Mouse (Mus musculus) stomach, embryonic 15.5 days (tissue): Measurements from ENCODE around the gene Sik2. TPM values are rescaled to one million over a fixed set of nuclear protein-coding genes. Genes with fewer than 3 reads are reported as not detected.

Experiments
- ATAC-seq: fragments of 200-750 bp; cut with Nextera tagmentation; 2 replicates; pipeline ENCODE4 v1.8.0; 2017; ENCODE audit warnings: low read depth, moderate number of reproducible peaks, moderate TSS enrichment; ENCODE audit not compliant: insufficient read depth, low FRiP score
- H3K27ac ChIP-seq: fragments of 300-500 bp; sonication (generic); 2 replicates; pipeline ENCODE4 v1.5.1; 2015; ENCODE audit warnings: mild to moderate bottlenecking, inconsistent platforms
- H3K27me3 ChIP-seq: fragments of 300-500 bp; sonication (generic); replicated peaks from 2 replicates; pipeline ENCODE4 v1.6.1; 2015; ENCODE audit warnings: inconsistent platforms
- H3K36me3 ChIP-seq: fragments of 300-500 bp; sonication (generic); 2 replicates; pipeline ENCODE4 v1.6.1; 2015; ENCODE audit warnings: inconsistent platforms
- H3K4me1 ChIP-seq: fragments of 300-500 bp; sonication (generic); 2 replicates; pipeline ENCODE4 v1.6.1; 2015; ENCODE audit warnings: inconsistent platforms
- H3K4me2 ChIP-seq: fragments of 300-500 bp; sonication (generic); 2 replicates; pipeline ENCODE4 v1.6.1; 2015; ENCODE audit warnings: mild to moderate bottlenecking, inconsistent platforms
- H3K4me3 ChIP-seq: fragments of 300-500 bp; sonication (generic); replicated peaks from 2 replicates; pipeline ENCODE4 v1.5.1; 2015; ENCODE audit warnings: inconsistent platforms
- H3K9ac ChIP-seq: fragments of 300-500 bp; sonication (generic); 2 replicates; pipeline ENCODE4 v1.6.1; 2015; ENCODE audit warnings: inconsistent platforms
- H3K9me3 ChIP-seq: fragments of 300-500 bp; sonication (generic); 2 replicates; pipeline ENCODE4 v1.6.1; 2016; ENCODE audit warnings: inconsistent platforms
- WGBS: fragments of 180-500 bp; shearing (Covaris S2); methylation state at CpG from one replicate; pipeline ENCODE4 v1.1.7; 2015; 5-methylcytosine and 5-hydroxymethylcytosine counted together
- polyA plus RNA-seq: library from polyadenylated mRNA; unstranded; fragments of >200 nt; fragmentation: Nextera tagmentation; extraction: Ambion mirVana; gene quantifications from 2 replicates; pipeline ENCODE4 v1.2.1, GENCODE M21; 2015

The Sik2 gene
- polyA plus RNA-seq, 1 experiment from 2014 or later = 18.9 TPM

DNA sequence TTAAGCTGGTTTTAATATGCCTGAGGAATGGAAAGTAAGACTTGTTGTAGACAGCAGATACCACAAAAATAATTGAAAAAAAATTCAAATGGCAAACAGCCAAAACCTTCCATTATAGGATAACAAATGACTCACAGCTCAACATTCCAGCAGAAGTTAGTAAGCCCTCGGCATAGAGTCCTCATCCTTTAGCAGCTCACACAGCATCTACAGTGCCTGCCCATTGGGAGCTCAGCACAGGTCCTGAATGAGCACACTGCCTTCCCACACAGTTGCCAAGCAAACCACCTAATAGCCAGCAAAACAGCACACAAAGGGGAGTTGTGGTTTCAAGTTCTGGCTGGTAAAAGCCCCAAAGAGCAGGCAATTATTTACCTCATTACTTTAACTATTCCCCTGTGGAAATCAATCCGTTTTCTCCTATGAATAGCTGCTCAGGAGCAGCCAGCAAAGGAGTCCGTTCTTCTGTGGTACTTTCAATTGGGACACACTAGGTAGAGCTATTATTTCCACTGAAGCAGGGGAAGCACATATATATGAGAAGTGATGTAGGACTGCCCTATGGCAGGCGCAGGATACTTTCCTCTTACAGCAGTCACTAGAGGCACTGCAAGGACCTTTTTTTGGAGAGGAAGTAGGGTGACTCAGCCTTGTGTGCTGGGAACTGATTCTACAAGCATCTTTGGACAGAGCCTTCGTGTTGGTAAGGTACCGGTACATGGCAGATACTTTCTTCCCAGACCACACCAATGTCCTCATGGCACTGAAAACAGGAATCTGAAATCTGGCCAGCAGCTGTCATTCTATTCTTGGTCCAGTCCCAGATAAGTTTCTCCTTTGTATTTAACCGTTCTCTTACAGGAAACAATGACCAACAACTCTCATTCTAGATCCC lies 108.6 kb downstream of the Sik2 start:
- Histone ChIP-seq H3K4me2 (no peak overlapping the region), H3K27ac (no peak overlapping the region), H3K27me3 (no peaks in the 10 kb centered on the region), H3K9me3 (no peaks in the 10 kb centered on the region), H3K4me1 (no peaks in the 10 kb centered on the region), H3K36me3 (peaks cover 18% of the 10 kb centered on the region), H3K9ac (no peak overlapping the region), H3K4me3 (no peak overlapping the region)
- WGBS = 65% methylated on average over 7 of the region's 7 CpGs
- no peak for ATAC-seq

DNA sequence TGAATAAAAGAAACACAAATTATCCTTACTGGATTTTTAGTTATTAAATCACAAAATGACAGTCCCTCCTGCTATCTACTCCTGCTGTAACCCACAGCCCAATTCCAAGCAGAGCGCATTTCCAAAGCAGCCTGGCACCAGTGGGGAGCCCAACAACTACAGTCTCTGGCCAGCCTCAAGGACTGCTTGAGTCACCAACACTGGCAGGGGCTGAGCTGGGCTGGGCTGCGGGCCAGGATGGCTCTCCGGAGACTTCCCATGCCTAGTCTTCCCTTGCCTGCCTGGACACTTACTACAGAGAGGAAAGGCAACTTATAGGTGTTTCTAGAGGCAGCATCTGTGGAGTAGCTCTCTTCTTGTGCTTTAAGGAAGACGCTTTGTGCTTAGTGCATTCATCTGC lies 115.2 kb downstream of the Sik2 start:
- Histone ChIP-seq H3K4me1 (no peaks in the 10 kb centered on the region), H3K4me2 (no peak overlapping the region), H3K36me3 (peaks cover 25% of the 10 kb centered on the region), H3K4me3 (no peak overlapping the region), H3K27ac (no peak overlapping the region), H3K27me3 (no peaks in the 10 kb centered on the region), H3K9ac (no peak overlapping the region), H3K9me3 (no peaks in the 10 kb centered on the region)
- 89% methylated on average over 4 of the region's 4 CpGs for WGBS
- ATAC-seq = no peak

DNA sequence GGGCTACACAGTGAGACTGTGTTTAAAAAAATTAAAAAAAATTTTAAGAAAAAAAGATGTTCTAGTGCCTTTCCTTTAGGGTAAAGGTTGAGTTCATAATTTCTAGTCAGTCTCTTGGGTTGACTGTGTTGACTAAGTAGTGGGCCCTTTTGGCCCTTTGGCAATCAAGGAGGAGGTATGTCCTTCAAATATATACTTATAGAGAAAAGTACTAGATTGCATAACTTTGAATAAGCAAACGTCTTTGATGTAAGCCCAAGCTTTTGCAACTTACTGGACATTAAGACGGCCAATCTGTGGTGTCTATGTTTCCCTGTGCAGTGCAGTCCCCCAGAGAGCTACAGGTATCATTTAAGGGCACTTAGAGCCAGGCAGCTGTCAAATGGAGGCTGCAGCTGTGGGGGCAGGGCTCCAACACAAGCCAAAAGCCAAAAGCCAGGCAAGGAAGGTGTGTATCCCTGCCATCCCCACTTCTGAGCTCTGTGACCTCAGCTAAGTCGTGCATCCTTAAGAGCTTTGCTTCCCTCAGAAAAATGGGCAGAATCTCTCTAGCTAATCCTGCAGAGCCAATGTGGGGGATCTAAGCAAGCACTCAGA lies 118.3 kb downstream of the Sik2 start:
- WGBS = 82% methylated on average over 3 of the region's 3 CpGs

DNA sequence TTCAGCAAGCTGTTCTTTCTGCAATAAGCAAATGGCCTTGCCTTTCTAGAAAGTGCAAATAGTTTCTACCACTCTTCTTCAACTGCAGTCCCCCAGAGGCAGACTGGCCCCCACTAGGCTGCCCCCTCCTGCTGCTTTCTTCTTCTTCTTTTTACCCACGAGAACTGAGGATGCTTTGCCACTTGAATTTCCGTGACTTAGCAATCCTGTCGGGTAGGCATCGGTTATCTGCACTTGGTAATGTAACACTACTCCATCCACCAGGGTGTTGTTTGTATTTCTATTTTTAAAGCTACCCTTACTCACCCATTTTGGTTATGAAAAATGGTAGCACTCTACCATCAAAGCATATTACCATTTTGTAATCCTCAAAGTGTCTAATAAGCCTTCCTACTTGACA lies 118.9 kb downstream of the Sik2 start:
- ATAC-seq = no peak
- H3K9ac ChIP-seq = no peak overlapping the region
- no peaks in the 10 kb centered on the region for H3K27me3 ChIP-seq
- H3K4me3 ChIP-seq = no peak overlapping the region
- 81% methylated on average over 4 of the region's 4 CpGs for WGBS
- H3K4me2 ChIP-seq = no peak overlapping the region
- 0 out of 2 replicates have a peak, but pooled peaks cover 6% of the 10 kb centered on the region for H3K36me3 ChIP-seq
- no peak overlapping the region for H3K27ac ChIP-seq
- peaks cover 21% of the 10 kb centered on the region; the same call in 1 of the 2 replicates for H3K4me1 ChIP-seq
- H3K9me3 ChIP-seq = no peaks in the 10 kb centered on the region

More for the DNA sequence above, 118.3 kb downstream of the Sik2 start:
- Histone ChIP-seq H3K4me1 (peaks cover 15% of the 10 kb centered on the region; the same call in 1 of the 2 replicates), H3K27ac (no peak overlapping the region), H3K9ac (no peak overlapping the region), H3K36me3 (0 out of 2 replicates have a peak, but pooled peaks cover 9% of the 10 kb centered on the region), H3K4me2 (no peak overlapping the region), H3K27me3 (no peaks in the 10 kb centered on the region), H3K4me3 (no peak overlapping the region), H3K9me3 (no peaks in the 10 kb centered on the region)
- ATAC-seq = no peak

DNA sequence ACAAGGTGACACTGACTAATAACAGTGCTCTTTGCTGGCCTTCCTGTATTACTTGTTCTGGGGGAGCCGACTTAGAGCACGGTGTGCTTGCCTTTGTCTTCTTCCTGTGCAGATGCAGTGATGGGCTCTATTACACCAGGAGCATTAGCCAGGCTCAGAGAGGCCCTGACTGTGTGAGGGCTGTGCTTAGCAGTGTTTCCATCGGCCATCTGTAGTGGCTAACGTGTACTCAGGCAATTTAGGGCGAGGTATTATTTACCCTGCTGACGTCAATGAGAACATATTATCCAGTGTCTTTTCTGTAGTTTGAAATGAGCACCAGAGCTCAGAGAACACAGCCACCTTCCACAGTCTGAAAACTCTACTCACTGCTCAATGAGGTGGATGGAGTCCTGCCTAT lies 119.7 kb downstream of the Sik2 start:
- no peak for ATAC-seq
- Histone ChIP-seq H3K4me3 (no peak overlapping the region), H3K4me2 (no peak overlapping the region), H3K9ac (no peak overlapping the region), H3K27me3 (no peaks in the 10 kb centered on the region), H3K9me3 (no peaks in the 10 kb centered on the region), H3K27ac (no peak overlapping the region), H3K4me1 (peaks cover 28% of the 10 kb centered on the region; the same call in 1 of the 2 replicates), H3K36me3 (no peaks in the 10 kb centered on the region)
- 51% methylated on average over 6 of the region's 6 CpGs for WGBS

DNA sequence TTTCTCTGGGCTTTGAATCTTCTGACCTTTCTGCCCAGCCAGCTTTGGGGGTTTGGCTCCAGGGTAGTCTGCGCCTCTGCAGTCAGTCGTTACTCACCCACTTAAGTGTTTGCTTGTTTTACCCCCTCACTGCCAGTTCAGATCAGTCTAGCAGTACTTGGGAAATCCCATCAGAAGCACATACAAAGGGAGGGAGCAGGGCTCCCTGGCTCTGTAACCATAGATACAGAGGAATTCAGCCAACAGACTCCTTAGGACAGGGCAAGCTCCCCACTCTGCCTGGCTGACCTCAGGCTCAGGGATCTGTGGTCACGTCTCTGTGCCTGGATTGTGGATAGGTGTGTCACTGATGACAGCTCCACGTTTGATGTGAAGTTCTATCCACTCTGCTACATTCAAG lies 121.5 kb downstream of the Sik2 start:
- Histone ChIP-seq H3K27ac (0 out of 2 replicates have a peak overlapping the region, but pooled peaks have one; percentile 4), H3K4me1 (peaks cover 30% of the 10 kb centered on the region; the same call in 1 of the 2 replicates), H3K36me3 (no peaks in the 10 kb centered on the region), H3K4me2 (no peak overlapping the region), H3K9ac (no peak overlapping the region), H3K9me3 (no peaks in the 10 kb centered on the region), H3K27me3 (no peaks in the 10 kb centered on the region), H3K4me3 (no peak overlapping the region)
- WGBS = 26% methylated on average over 4 of the region's 4 CpGs
- ATAC-seq = no peak

DNA sequence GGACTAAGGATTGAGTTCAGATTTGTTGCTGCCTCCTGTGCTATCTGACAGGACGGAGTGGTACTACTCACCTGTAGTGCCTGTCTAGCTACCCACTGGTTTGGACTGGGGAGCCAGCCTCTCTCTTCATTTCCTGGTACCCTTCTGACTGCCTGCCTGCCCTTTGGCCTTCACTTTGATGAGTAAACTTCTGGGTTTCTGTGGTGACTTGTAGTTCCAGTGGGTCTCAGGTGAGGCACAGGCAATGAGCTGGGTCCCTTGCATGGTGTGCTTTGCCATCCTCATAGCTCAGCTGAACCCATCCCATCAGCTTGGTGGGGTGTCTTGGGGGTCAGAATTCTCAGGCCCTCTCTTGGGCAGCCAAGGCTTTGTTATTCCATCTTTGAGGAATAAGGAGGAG lies 122.0 kb downstream of the Sik2 start:
- H3K9ac ChIP-seq = no peak overlapping the region
- peaks cover 30% of the 10 kb centered on the region; the same call in 1 of the 2 replicates for H3K4me1 ChIP-seq
- H3K36me3 ChIP-seq = no peaks in the 10 kb centered on the region
- H3K9me3 ChIP-seq = no peaks in the 10 kb centered on the region
- WGBS = 96% methylated on average over 1 of the region's 1 CpGs
- H3K4me2 ChIP-seq = no peak overlapping the region
- H3K27me3 ChIP-seq = no peaks in the 10 kb centered on the region
- ATAC-seq = no peak
- no peak overlapping the region for H3K4me3 ChIP-seq
- 0 out of 2 replicates have a peak overlapping the region, but pooled peaks have one; percentile 4 for H3K27ac ChIP-seq

DNA sequence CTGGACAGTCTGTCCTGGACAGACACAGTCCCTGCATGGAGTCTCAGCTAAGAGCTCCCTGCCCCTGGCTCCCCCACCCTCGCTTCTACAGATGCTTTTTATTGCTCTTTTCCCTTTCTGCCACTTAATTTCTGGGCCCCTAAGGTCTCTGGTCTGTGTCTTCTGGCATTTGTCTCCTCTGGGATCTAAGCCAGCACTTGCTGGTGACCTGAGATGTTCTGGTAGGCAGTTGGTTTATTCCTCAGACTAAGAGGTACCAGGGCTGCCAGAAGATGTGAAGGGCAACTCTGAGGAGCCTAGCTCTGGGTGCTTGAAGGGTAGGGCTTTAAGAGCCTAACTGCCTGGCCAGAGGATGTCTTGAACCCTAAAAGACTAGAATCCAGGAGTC lies 123.3 kb downstream of the Sik2 start:
- no peak overlapping the region for H3K9ac ChIP-seq
- H3K4me3 ChIP-seq = no peak overlapping the region
- no peak overlapping the region for H3K4me2 ChIP-seq
- no peaks in the 10 kb centered on the region for H3K27me3 ChIP-seq
- H3K27ac ChIP-seq = 0 out of 2 replicates have a peak overlapping the region, but pooled peaks have one; percentile 8
- no peak for ATAC-seq
- H3K4me1 ChIP-seq = peaks cover 30% of the 10 kb centered on the region; the same call in 1 of the 2 replicates
- 0 out of 2 replicates have a peak, but pooled peaks cover 3% of the 10 kb centered on the region for H3K36me3 ChIP-seq
- no peaks in the 10 kb centered on the region for H3K9me3 ChIP-seq
- 28% methylated on average over 1 of the region's 1 CpGs for WGBS

DNA sequence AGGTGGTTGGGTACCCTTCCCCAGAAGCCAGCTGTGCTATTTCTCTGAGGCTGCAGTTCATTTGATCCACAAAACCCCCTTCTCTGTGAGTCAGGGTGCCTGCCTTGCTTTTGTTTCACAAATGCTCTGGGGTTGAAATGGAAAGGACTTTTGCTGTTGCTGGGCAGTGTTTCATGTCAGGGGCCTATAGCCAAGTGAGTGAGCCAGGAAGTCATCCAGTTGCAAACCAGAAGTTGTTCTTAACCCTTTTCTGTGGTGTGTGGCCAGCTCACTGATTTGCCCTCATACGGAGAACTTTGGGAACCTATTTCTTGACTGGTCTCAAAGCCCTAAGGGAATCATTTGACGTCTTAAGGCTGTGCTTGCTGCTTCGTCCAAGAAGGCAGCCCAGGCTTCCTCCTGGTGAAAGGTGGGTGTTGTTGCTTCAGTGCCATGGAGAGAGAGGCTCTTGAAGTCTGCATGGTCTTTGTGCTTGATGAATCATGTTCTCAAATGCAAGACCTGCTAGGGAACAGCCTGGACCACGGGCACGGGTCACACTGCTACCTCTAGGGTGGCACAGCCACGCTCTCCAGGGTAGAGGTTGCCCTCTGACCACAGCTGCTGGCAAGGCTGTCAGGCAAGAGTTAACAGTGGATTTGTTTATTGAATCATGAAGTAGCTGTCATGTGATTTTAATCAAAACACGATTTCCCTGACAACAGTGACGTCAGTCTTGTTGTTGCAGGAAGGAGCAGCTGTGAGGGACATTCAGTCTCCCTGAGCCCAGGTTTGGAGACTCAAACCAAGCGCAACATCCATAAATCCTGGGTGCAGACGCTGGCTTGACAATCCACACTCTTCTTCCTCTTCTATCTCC lies 123.9 kb downstream of the Sik2 start:
- Histone ChIP-seq H3K4me1 (peaks cover 30% of the 10 kb centered on the region; the same call in 1 of the 2 replicates), H3K4me2 (no peak overlapping the region), H3K36me3 (0 out of 2 replicates have a peak, but pooled peaks cover 7% of the 10 kb centered on the region), H3K9ac (no peak overlapping the region), H3K9me3 (no peaks in the 10 kb centered on the region), H3K27me3 (no peaks in the 10 kb centered on the region), H3K4me3 (no peak overlapping the region), H3K27ac (peak overlapping the region; percentile 33)
- WGBS = 51% methylated on average over 10 of the region's 10 CpGs
- ATAC-seq = peak; percentile 28; the same call in 1 of the 2 replicates

DNA sequence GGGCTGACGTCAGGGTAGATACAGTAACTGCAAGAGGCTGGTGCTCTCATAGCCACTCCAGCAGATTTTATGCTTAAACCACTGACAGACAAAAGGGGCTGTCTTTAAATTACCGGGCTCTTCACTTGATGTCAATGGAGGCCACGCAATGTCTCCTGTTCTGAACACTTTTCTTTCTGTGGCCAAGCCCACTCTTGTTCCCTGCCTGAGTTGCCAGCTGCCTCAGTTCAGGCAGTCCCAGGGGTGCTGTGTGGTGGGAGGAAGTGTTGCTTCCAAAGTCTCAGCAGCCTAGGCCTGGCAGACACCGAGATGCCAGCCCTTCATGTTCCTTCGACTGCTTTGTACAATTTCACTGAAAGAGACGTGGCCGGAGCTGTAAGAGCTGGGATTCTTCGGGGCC lies 124.8 kb downstream of the Sik2 start:
- no peak for ATAC-seq
- Histone ChIP-seq H3K9ac (no peak overlapping the region), H3K4me2 (no peak overlapping the region), H3K36me3 (0 out of 2 replicates have a peak, but pooled peaks cover 14% of the 10 kb centered on the region), H3K27me3 (no peaks in the 10 kb centered on the region), H3K9me3 (no peaks in the 10 kb centered on the region), H3K27ac (peak overlapping the region; percentile 33), H3K4me3 (no peak overlapping the region), H3K4me1 (peaks cover 30% of the 10 kb centered on the region; the same call in 1 of the 2 replicates)
- 82% methylated on average over 8 of the region's 8 CpGs for WGBS

DNA sequence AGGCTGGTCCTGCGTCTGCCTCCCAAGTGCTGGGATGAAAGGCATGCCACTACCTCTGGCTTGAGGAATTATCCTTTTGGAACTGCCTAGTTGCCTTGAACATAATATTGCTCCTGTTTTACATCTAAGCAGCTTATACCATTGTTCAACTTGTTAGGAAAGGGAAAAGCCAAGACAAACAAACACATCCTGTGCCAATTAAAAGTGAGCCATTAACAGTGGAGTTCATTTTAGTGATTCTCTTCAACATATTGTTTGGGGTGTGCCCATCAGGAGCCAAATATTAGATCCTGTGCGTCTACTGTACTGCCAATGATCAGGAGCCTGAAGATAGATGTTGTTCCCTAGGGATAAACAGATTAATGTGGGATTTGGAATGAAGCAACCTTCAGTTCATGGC lies 126.7 kb downstream of the Sik2 start:
- H3K27ac ChIP-seq = no peak overlapping the region
- no peak overlapping the region for H3K4me3 ChIP-seq
- H3K27me3 ChIP-seq = no peaks in the 10 kb centered on the region
- 0 out of 2 replicates have a peak, but pooled peaks cover 16% of the 10 kb centered on the region for H3K36me3 ChIP-seq
- peaks cover 23% of the 10 kb centered on the region; the same call in 1 of the 2 replicates for H3K4me1 ChIP-seq
- H3K9ac ChIP-seq = no peak overlapping the region
- H3K9me3 ChIP-seq = no peaks in the 10 kb centered on the region
- ATAC-seq = no peak
- 90% methylated on average over 2 of the region's 2 CpGs for WGBS
- H3K4me2 ChIP-seq = no peak overlapping the region
